Mouse (Mus musculus) lung, postnatal 0 days (tissue): Measurements from ENCODE around the gene Defa30. TPM values are rescaled to one million over a fixed set of nuclear protein-coding genes. Genes with fewer than 3 reads are reported as not detected.
"Not testable (repeated sequence)": the region's sequence is repeated elsewhere in the genome, so short reads cannot be mapped to it uniquely, and the experiment has no call there.

Experiments used
- ATAC-seq: fragments of 200-750 bp; cut with Nextera tagmentation; 2 replicates; pipeline ENCODE4 v1.8.0; 2017; ENCODE audit warnings: moderate library complexity
- DNase-seq: peaks from one replicate; pipeline ENCODE4 v3.0.0-alpha.2; 2016; ENCODE audit warnings: low spot score
- H3K27ac ChIP-seq: fragments of 300-500 bp; sonication (generic); 2 replicates; pipeline ENCODE4 v1.5.1; 2014; ENCODE audit warnings: antibody characterized with exemption, mild to moderate bottlenecking, low read length, mixed read lengths
- H3K27me3 ChIP-seq: fragments of 300-500 bp; sonication (generic); replicated peaks from 2 replicates; pipeline ENCODE4 v1.6.1; 2014; ENCODE audit warnings: low read length, mixed read lengths; ENCODE audit not compliant: insufficient read depth
- H3K36me3 ChIP-seq: fragments of 300-500 bp; sonication (generic); 2 replicates; pipeline ENCODE4 v1.6.1; 2014; ENCODE audit warnings: low read length, mixed read lengths; ENCODE audit not compliant: insufficient read depth
- H3K4me1 ChIP-seq: fragments of 300-500 bp; sonication (generic); 2 replicates; pipeline ENCODE4 v1.6.1; 2014; ENCODE audit warnings: antibody characterized with exemption, low read depth, low read length, mixed read lengths; ENCODE audit not compliant: insufficient read depth
- H3K4me2 ChIP-seq: fragments of 300-500 bp; sonication (generic); replicated peaks from 2 replicates; pipeline ENCODE4 v1.6.1; 2014; ENCODE audit warnings: low read depth, mild to moderate bottlenecking, low read length, moderate library complexity, mixed read lengths
- H3K4me3 ChIP-seq: fragments of 300-500 bp; sonication (generic); 2 replicates; pipeline ENCODE4 v1.5.1; 2014; ENCODE audit warnings: low read depth, low read length
- H3K9ac ChIP-seq: fragments of 300-500 bp; sonication (generic); replicated peaks from 2 replicates; pipeline ENCODE4 v1.6.1; 2014; ENCODE audit warnings: low read depth, mild to moderate bottlenecking
- H3K9me3 ChIP-seq: fragments of 300-500 bp; sonication (generic); 2 replicates; pipeline ENCODE4 v1.6.1; 2016; ENCODE audit warnings: low read length, mixed read lengths
- CTCF ChIP-seq: IDR thresholded peaks from 2 replicates; pipeline ENCODE4 v1.5.1; 2016; ENCODE audit warnings: antibody characterized with exemption, mild to moderate bottlenecking
- EP300 ChIP-seq: IDR thresholded peaks from 2 replicates; pipeline ENCODE4 v1.6.1; 2016; ENCODE audit warnings: antibody characterized with exemption, mild to moderate bottlenecking, control low read depth
- WGBS: fragments of 180-500 bp; shearing (Covaris S2); extraction: QIAGEN DNeasy Blood & Tissue Kit; methylation state at CpG from one replicate; pipeline ENCODE4 v1.1.7; 2014; 5-methylcytosine and 5-hydroxymethylcytosine counted together
- polyA plus RNA-seq: library from polyadenylated mRNA; unstranded; fragments of >200 nt; fragmentation: Nextera tagmentation; extraction: Ambion mirVana; gene quantifications from 2 replicates; pipeline ENCODE4 v1.2.1, GENCODE M21; 2015

Gene Defa30
- polyA plus RNA-seq: not detected in 2 replicates

- not testable (repeated sequence) for H3K4me2 ChIP-seq
Measured at GRCm38 (mm10) chr8:21134342-21134741, at the start of gene Defa30. TSS of gene Defa30 (plus strand) at chr8:21134642.

GRCm38 (mm10) chr8:21093106-21093505 is 41.3 kb upstream of the Defa30 start:
- Histone ChIP-seq H3K4me2 (no peak overlapping the region), H3K9ac (no peak overlapping the region), H3K27ac (no peak overlapping the region), H3K27me3 (no peaks in the 10 kb centered on the region), H3K4me3 (no peak overlapping the region), H3K36me3 (no peaks in the 10 kb centered on the region), H3K4me1 (no peaks in the 10 kb centered on the region), H3K9me3 (no peaks in the 10 kb centered on the region)
- WGBS: 38% methylated on average over 4 of the region's 4 CpGs
- DNase-seq (no peak), ATAC-seq (no peak)
- TF ChIP-seq EP300 (no peak), CTCF (peak; percentile 23; the same call in 1 of the 2 replicates)

More at GRCm38 (mm10) chr8:21134342-21134741, at the start of gene Defa30:
- WGBS: 45% methylated on average over 3 of the region's 3 CpGs
- not testable (repeated sequence) for ATAC-seq, H3K27ac ChIP-seq, H3K9ac ChIP-seq, H3K27me3 ChIP-seq, H3K9me3 ChIP-seq, H3K4me3 ChIP-seq, H3K4me1 ChIP-seq, H3K36me3 ChIP-seq, DNase-seq

DNA sequence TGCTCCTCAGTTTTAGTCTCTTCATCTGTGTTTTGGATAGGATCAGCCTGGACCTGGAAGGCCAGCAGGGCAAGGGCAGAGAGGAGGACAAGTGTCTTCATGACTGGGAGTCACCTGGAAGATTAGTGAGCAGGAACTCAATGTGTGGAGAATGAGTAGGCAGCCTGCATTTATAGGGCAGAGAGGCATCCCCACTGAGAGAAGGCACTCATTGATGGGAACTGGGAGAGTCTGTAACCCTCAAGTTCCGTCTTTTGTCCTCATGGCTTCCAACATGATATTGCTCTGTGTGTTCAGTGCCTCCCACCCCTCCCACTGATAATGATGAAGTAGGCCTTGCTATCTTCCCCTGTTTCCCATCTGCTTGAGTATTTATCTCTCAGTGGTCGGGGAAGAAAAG is 38.5 kb upstream of the Defa30 start, which contains the start of gene Gm14851:
Gene Gm14851, minus strand, starts transcription at position 101 of the 400 bp plus-strand sequence.
- 40% methylated on average over 1 of the region's 2 CpGs for WGBS
- not testable (repeated sequence) for H3K9me3 ChIP-seq, DNase-seq, H3K4me2 ChIP-seq, H3K9ac ChIP-seq, H3K36me3 ChIP-seq, ATAC-seq, H3K4me1 ChIP-seq, H3K4me3 ChIP-seq, H3K27me3 ChIP-seq, H3K27ac ChIP-seq

GRCm38 (mm10) chr8:21161977-21162376 is 27.5 kb downstream of the Defa30 start, which contains the start of gene Defa22:
TSS of gene Defa22 (plus strand) at chr8:21162277.
- DNase-seq, H3K4me2 ChIP-seq, H3K36me3 ChIP-seq, H3K4me1 ChIP-seq, H3K4me3 ChIP-seq, H3K9ac ChIP-seq, ATAC-seq, H3K27ac ChIP-seq, H3K9me3 ChIP-seq, H3K27me3 ChIP-seq: not testable (repeated sequence)
- WGBS: no CpG with 5 or more reads among the region's 1 CpGs

Other genes starting within 250 kb of the Defa30 start
- not detected in 2 replicates for gene Defb33, start 242.0 kb upstream of the Defa30 start, polyA plus RNA-seq
- not detected in 2 replicates for gene Gm15056, start 232.0 kb upstream of the Defa30 start, polyA plus RNA-seq
- gene Gm6040, start 212.6 kb upstream of the Defa30 start, polyA plus RNA-seq: not detected in 2 replicates
- gene AY761185, start 189.9 kb upstream of the Defa30 start, polyA plus RNA-seq: not detected in 2 replicates
- gene Defa21, start 109.1 kb upstream of the Defa30 start, polyA plus RNA-seq: not detected in 2 replicates
- not detected in 2 replicates for gene Defa23, start 79.6 kb upstream of the Defa30 start, polyA plus RNA-seq
- not detected in 2 replicates for gene Defa35, start 69.6 kb upstream of the Defa30 start, polyA plus RNA-seq
- gene Defa25, start 50.2 kb upstream of the Defa30 start, polyA plus RNA-seq: not detected in 2 replicates
- not detected in 2 replicates for gene Gm14851, start 38.6 kb upstream of the Defa30 start, polyA plus RNA-seq
- not detected in 2 replicates for gene Defa22, start 27.6 kb downstream of the Defa30 start, polyA plus RNA-seq
- gene Defa31, start 57.0 kb downstream of the Defa30 start, polyA plus RNA-seq: not detected in 2 replicates
- gene Gm15293, start 66.9 kb downstream of the Defa30 start, polyA plus RNA-seq: not detected in 2 replicates
- not detected in 2 replicates for gene Gm15292, start 115.1 kb downstream of the Defa30 start, polyA plus RNA-seq
- gene Defa27, start 180.9 kb downstream of the Defa30 start, polyA plus RNA-seq: not detected in 2 replicates
- gene Defa29, start 192.4 kb downstream of the Defa30 start, polyA plus RNA-seq: not detected in 2 replicates
- not detected in 2 replicates for gene Defa2, start 243.9 kb downstream of the Defa30 start, polyA plus RNA-seq